Mouse (Mus musculus) urinary bladder, postnatal 4 days (tissue): ENCODE results near the gene Sec31b.

Experiments
- DNase-seq, 2 experiments: peaks; one replicate each; pipeline ENCODE4 v3.0.0; 2021 to 2022; ENCODE audit warnings: low spot score in 2 of 2

Gene Sec31b

DNA sequence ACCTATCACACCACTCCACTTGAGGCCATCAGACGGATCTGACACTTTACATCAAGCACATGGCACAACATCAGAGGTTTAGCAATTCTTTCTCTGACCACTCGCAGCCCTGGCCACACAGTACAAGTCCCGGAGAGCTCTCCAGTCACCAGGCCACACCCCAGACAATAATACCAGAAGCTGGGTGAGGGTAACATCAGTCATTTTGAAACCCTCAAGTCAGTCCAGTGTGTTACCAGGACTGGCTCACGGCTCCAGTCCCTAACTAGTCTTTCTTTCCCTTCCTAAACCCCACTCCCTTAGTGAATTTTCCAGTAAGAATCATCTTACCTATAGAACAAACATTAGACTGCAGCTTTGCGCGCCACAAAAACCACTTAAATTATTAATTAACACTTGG is 15.6 kb downstream of the Sec31b start:
- no peak for DNase-seq

DNA sequence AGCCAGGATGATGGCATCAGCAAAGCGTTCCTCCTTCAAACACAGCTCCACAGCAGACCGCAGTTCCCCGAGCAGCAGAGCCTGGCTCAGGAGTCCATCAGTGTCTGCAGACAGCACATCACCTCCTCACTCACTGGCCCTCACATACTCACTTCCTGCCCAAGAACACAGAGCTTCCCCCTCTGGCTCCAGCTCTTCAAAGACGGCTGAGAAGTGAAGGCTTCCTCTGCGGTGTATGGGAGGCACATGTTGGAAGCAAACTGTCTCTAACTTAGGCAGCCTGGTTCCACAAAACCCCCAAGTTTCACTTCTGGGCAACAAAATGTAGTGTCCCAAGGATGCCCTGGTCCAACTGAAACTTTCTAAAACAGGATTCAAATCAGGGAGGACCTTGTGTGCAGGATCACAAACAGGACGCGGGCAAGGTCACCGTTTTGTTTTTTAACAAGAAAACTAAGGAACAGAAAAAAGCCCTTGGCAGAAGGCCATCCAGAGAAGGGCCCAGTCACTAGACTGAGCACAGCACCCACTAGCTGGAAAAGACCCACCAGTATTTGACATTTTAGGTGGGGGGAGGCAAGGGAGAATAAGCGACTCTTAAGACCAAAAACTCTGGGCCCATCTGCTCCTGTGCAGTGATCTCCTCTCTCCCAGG is 20.0 kb downstream of the Sec31b start:
- DNase-seq = no peak

DNA sequence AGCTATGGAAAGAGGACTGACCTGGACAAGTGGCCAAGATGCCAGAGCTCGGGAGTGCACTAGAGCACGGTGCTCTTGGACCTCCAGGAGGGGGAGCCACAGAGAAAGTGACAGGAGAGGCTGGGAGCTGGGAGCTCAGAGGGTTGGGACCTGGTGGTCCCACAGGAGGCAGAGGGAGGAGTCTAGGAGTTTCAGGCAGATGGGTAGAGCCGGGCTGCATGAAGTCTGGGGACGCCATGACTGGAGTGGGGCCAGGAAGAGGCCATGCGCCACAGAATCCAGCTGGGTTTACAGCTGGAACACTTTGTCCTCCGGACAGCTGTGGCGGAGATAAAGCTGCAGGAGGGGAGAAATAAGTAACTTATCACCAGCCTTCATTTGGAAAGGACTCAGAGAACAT is 26.5 kb downstream of the Sec31b start:
- peak in 1 of 2 experiments; percentile 64 for DNase-seq

DNA sequence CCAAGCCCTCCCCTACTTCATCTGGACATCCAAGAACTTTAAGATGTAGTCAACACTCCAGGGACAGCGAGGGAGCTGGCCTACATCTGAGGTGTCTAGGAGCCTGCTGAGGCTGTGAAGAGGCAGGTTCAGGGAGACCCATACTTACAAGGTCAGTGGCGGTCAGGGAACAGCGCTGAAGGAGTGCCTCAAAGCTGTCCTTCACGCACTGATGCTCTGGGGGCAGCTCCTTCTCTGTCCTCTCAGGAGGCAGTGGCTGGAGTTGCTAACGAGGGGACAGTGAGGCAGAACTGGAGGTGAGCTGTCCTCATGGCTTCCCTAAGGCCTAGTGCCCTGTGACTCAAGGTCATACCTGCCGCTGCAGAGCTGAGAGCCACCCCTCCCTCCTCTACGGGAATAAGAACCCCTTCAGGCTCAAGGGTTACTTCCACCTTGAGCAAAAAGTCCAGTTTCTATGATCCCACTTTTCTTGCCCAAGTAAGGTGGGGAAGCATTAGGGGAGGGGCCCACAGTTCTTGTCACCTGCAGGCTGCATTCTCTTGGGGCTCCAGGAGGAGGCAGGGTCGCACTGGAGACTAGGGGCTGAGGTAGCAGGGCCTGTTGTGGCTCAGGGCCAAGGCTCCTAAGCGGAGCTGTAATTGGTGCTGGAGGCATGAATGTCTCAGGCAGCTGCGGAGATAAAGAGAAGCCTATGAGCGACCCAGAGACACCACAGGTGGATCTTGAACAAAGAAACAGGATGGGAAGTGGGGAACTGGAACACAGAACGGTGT is 27.5 kb downstream of the Sec31b start:
- no peak for DNase-seq

DNA sequence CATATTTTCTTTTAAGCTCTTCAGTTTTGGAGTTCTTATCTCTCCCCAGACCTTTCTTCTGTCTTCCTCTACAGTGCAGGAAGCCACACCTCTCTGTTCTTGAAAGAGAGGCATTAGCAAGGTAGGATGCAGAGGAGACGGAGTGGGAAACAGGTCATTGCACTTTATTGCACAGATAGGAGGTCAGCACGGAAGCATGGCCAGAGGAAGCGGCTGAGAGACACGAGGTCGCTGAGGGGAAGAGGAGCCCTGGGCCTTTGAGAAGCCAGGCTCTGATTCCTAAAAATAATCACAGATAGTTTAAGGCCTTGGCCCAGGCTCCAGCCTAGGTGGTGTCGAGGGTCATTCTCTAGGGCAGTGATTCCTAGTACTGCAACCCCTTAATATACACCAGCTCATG is 29.9 kb downstream of the Sec31b start:
- DNase-seq = no peak

DNA sequence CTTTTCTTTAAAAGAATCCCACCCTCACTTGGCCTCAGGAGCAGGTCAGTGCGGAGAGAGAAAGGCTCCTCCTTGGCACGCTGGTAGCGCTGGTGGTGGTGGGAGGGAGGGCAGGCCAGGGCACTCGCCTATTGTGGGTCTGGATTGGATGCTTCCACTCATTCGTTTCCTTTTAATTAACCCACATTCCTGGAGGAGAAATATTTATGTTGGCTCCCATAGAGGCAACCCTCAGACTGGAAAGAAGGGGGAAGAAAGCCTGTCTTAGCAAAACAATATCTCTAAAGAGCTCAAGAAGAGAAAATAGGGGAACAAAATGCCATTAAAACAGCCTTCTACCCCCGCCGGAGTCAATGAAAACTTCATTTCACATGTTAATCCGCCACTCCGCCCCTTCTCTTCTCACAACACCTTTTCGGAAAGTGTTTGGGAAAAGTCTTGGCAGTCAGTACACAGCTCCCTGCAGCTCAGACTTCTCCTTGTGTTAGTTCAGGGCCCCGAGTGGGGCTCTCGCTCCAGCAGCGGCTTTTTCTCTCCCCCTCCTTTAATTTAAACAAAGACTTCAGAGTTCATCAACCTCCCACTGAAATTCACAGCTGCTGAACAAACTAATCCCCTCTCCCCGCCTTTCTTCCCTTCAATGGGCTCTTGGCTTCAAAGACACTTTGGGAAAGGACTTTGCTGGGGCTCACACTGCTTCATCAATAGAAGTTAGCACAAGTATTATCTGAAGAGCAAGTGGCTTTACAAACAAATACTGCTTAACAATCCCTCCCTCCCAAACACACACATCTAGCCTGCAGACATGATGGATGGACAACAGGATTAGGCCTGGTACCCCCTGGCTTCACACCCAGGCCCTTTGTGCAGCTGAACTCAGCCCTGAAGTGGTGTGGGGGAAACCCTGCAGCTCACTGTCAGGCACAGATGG is 30.9 kb downstream of the Sec31b start:
- no peak for DNase-seq

DNA sequence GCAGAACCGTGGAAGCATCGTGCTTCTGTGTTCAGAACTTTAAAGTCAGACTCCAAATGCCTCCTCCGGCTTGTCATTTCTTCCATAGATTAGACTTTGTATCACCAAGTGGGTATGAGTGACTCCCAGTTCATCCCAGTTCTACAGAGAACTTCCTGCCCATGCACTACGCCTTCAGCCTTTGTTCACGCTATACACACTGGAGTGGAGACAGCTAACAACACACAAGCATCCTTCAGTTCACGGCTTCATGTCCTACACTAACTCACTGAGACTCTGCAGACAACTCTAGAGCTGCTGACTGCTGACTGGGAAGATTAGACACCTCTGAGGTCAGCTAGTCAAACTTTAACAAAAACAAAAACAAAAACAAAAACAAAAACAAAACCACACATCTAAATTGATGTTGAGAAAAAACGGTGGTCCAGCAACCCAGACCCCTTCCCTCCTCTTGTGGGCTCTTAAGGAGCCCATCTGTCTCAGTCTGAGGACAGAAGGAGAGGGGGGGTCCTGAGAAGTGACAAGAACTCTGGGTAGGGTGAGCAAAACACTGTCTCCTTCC is 31.7 kb downstream of the Sec31b start:
- no peak for DNase-seq

DNA sequence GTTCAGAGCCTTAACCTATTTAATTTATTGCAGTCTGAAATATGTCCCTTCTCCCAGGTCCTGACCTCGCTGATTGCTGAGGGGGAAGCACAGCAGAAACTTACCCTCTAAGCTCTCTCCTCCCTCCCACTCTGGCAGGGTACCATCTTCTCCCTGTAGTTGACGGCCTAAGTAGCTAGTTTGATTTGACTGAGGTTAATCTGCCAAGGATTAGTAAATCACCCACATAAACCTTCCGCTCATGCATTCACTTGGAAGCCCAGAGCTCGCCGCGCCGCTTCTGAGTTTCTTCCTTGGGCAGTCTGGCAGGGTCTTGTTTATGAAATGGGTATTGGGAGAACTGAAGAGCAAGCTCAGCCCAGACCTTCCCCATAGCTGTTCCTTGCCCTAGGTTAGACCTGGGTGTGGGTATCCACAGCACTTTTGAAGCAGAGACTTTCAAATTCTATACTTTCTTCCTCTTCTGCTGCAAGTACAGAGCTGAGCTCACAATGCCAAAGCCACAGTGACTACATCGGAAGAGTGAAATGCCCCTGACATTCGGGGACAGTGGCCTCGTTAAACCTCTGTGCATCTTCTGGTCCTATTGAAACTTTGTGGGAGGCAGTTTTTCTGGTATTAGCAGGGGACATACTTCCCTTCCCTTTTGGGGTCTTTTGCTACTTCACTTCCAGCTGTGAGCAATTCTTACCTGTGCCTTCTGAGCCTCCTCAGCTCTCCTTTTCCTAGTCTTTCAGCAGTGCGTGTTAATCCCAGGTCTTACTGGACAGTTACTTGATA is 32.4 kb downstream of the Sec31b start:
- DNase-seq = no peak

DNA sequence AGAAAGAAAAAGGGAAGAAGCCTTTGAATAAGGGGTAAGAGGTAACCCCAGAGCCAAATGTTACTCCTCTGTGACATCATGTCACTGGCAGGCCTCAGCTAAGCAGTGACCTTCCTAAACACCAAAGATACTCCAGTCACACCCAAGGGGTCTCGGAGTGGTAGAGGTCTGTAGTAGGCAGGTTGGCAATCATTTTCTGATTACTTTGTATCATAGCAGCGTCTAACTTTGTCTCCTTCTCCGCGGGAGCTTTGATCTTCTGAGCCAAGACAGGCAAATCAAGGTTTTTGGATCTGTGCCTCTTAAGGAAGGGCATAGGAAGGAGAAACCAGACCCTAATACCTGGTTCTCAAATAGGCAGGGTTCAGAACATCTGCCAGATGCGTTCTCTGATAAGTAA is 33.1 kb downstream of the Sec31b start:
- no peak for DNase-seq

DNA sequence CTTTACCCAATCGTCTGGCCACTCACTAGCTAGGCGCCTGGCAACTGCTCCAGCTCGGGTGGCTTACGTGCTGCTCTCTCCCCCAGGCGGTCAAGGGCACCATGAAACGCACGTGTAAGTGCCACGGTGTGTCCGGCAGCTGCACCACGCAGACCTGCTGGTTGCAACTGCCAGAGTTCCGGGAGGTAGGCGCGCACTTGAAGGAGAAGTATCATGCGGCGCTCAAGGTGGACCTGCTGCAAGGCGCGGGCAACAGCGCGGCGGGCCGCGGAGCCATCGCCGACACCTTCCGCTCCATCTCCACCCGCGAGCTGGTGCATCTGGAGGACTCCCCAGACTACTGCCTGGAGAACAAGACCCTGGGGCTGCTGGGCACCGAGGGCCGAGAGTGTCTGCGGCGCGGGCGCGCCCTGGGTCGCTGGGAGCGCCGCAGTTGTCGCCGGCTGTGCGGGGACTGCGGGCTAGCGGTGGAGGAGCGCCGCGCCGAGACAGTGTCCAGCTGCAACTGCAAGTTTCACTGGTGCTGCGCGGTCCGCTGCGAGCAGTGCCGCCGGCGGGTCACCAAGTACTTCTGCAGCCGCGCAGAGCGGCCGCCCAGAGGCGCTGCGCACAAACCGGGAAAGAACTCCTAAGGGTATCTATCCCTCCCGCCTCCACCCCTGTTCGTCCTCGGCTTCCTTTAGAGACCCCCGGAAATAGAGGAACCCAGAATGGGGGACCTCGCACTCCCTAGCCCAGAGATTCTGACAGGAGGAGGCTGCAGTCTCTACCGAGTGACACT is 34.0 kb downstream of the Sec31b start:
- no peak for DNase-seq

DNA sequence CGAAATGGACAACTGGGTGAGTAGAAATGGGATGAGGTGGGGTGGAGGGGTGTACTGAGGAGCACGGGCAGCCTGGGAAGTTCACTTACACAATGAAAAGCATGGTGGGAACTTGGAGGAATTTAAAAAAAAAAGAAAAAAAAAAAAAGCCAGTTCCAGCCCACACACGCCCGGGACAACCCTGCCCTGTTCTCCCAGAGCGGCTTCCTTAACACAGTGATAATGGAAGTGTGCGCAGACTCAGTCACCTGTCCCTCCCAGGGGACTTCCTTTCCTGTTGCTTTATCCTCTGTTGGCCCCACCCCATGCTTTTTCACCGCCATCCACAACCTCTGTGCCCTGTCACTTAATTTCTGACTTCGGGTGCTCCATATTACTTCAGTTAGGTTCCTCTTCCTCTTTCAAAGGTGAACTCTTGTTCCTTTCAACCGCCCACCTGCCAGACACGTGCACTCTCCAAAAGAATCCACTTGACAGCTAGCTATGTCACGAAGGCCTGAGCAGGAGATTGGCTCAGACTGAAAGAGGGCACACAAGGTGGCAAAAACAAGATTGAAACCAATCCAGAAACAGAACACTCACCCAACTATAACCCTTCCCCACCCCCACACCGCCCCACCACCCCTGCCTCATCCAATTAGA is 35.0 kb downstream of the Sec31b start:
- no peak for DNase-seq

DNA sequence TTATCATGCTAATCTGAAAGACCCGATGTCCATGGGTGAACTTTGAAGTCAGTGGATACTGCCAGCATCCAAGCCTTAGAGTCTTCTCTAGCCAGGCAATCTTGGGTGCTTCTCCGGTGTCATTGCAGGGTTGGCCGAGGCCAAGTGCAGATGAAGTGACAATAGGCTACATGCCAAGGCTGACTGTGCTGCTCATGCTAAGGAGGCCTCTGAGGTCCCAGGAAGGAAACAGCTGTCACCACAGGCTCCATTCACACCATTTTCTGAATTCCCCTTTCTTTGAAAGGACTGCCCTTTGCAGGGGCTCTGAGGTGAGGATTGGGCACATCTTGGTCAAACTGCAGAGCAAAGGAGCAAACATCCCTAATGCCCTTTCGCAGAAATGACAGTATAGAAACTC is 42.9 kb downstream of the Sec31b start:
- DNase-seq = no peak

DNA sequence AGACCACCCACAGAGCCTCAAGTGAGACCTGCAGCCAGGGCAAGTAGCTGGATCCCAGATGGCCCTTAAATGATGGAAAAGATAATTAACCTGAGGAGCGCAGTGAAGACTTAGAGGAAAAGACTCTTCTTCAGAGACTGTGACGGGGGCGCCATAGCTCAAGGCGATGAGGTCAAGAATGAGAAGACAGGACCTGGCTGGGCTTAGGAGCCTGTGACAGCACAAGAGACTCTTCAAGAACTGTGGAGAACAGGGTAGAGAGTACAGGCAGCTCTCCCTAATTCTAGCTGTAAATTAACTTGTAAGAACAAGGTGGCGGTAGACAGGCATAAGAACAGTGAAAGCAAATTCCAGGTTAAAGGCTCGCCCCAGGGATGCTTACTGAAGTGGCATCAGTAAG is 43.7 kb downstream of the Sec31b start:
- DNase-seq = no peak

DNA sequence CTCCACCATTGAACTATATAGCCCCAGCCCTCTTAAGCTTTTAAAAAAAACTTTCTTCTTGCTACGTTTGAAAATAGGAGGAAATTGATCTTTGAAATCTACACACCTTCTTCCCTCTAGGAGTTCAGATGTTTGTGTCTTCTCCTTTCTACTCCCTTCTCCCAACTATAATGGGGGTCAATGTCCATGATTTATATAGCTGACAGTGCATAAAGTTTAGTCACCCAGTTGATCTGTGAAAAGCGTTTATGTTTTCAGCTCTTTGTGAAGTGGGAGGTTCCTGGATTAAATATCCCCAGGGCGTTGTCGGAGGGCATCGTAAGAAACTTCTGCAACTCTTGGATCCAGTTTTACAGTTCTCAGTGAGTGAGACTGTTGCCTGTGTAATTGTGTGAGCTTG is 45.4 kb downstream of the Sec31b start:
- DNase-seq = no peak

DNA sequence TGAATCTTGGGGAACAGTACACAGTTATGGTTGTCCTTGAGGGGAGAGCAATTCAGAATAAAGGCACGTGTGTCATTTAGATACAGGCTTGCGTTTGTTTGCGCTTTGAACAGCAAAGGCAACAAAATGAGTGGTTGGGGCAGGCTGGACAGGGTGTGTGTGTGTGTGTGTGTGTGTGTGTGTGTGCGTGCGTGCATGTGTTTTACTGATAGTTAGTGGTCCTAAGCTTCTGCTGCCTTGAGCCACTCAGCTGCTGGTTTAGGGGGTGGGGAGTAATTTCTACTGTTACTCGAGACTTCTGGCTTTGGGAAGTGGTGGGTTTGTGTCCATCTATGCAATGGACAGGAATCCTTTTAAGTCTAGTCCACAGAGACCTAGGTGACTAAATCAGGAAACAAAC is 46.7 kb downstream of the Sec31b start:
- no peak for DNase-seq

DNA sequence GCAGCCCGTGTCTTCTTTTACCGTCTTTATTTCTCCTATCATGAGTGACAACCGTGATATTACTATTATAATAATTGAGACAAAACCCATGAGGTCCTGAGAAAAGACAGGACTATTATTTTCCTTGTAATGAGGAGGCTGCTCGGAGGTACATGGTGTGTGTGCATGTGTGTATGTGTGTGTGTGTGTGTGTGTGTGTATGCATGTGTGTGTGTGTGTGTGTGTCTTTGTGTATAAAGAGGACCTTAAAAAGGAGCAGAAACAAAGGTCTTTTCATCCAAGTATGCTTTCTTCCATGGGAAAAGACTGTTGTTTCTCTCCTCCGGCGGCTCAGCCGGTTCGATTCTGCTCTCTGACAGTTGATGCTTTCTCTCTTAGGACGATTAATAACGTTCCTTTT is 48.7 kb downstream of the Sec31b start:
- DNase-seq = no peak

DNA sequence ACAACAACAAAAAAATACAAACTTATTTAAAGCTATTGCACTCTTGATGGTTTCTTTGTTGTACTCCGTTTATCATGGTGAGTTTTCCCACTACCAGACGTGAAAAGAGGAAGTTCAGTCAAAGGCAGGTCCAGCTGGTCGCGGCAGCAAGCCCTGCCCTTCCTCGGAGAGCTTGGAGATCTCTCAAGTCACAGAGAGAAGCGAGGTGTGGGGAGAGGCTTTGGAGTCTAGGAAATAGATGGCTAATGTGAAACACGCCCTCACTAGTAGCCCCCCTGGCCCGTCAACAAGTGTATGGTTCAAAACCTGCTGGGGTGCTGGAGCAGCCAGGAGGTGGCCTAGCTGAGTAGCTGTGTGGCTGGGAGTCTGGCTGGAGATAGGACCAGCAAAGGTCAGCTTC is 49.2 kb downstream of the Sec31b start:
- no peak for DNase-seq

DNA sequence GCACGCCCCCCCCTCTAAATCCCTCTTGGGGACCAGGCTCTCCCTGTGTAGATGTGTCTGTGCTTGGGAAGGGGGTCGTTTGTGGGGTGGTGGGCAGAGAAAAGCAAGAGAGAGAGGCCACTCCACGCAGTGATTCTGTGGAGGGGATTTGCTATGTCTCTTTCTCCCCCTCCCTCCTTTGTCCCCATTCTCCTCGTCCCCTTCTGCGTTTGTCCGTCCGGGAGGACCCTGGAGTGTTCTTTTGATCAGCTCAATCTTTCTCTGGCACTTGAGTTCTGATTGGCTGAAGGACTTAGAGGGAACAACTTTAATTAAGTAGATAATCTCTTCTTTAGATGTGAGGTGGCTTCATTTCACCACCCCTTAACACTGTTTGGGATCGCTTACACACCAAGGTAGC is 52.5 kb downstream of the Sec31b start, which contains the start of gene Wnt8b:
TSS of gene Wnt8b (plus strand) at position 345 of the 400 bp plus-strand sequence.
- no peak for DNase-seq

DNA sequence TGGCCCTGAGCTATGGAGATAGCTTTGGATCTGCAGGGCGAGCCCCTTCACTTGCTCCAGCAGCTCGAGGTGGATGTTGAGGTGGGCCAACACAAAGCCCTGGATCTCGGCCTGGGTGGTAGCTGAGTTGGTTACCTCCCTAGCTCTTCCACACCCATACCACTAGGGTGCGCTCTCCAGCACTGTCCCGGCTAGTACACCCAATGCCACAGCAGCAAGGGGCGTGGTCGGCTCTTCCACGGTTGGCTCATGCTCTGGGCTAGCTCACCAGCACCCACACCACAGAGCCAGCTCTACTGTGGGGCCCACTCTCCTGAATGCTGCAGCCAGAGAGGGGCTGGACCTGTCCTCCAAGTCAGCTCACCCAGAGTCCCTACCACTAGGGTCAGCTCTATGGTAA is 58.4 kb downstream of the Sec31b start:
- DNase-seq = no peak

DNA sequence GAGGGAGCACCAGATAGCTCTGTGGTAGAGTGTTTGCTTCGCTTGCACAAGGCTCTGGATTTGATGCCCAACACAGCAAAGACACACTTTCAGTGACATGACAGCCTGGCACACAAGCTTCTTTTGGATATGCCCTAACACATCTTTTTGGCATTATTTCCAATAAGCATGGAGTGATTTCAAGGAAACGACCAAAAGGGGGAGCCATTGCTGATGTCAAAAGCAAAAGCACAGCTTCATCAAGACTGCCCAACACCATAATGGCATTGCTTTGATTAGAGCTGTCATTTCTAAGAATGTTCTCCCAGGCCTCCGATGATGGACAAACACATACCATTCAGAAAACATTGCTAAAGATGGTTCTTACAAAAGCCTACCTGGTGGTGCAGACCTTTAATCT is 69.1 kb downstream of the Sec31b start:
- DNase-seq = no peak
